Mouse (Mus musculus) liver, postnatal 0 days (tissue): ENCODE data around the gene Rgl2.
"Not testable (repeated sequence)": the region's sequence is repeated elsewhere in the genome, so short reads cannot be mapped to it uniquely, and the experiment has no call there.

ENCODE experiments used
- CTCF ChIP-seq: sonication (generic); IDR thresholded peaks from 2 replicates; pipeline ENCODE4 v1.5.1; 2016; ENCODE audit warnings: antibody characterized with exemption, low read depth
- EP300 ChIP-seq: IDR thresholded peaks from 2 replicates; pipeline ENCODE4 v1.6.1; 2016; ENCODE audit warnings: antibody characterized with exemption, low read depth, mild to moderate bottlenecking

DNA sequence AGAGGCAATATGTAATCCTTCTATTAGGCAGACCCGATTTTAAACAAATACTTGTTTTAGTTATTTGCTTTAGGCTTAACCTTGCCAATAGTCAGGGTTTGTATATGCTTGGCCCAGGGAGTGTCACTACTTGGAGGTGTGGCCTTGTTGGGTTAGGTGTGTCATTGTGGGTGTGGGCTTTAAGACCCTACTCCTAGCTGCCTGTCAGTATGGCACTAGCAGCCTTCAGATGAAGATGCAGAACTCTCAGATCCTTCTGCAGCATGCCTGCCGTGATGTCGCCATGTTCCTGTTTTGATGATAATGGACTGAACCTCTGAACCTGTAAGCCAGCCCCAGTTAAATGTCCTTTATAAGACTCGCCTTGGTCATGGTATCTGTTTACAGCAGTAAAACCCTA lies 36.3 kb upstream of the Rgl2 start:
- TF ChIP-seq CTCF, EP300: not testable (repeated sequence)
